Mouse (Mus musculus) bone marrow macrophage, adult 2 months (primary cell): ENCODE measurements at regions not wholly inside any gene's neighbourhood (a gene's known extent, or its start where the extent isn't known, plus 50 kb on each side); places are given as distances from the start of the nearest gene placed in this dataset.

Experiments
- CTCF ChIP-seq: IDR thresholded peaks from 2 replicates; pipeline ENCODE4 v1.5.1; 2012; ENCODE audit warnings: low read depth, mild to moderate bottlenecking, low read length, moderate library complexity
- POLR2A ChIP-seq: IDR thresholded peaks from 2 replicates; pipeline ENCODE4 v1.6.1; 2012; ENCODE audit warnings: mild to moderate bottlenecking, low read depth, low read length, borderline replicate concordance

DNA sequence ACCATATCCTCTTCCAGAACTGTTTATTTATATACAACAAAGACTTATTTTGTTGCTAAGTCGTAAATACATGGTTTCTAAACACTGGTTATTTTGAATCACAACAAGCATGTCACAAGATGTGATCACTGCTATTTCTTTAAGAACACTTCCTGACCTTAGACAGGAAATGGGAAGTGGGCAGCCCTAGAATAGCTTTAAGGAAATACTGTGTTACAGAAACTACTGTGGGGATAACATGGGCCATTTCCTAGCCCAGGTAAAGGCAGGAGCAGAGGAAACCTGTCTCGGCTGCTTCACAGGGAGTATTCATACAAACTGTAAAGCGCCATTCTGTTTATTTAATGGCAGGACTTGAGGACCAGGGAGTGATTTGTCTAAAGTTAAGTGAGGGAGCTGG lies 90.4 kb upstream of the Nrp1 start:
- TF ChIP-seq CTCF = no peak
- no peak for TF ChIP-seq POLR2A
